Mouse (Mus musculus) cerebellum, adult 2 months (tissue): ENCODE data around the gene Rab12.

Source experiments
- CTCF ChIP-seq: fragments of 200-500 bp; IDR thresholded peaks from 2 replicates; pipeline ENCODE4 v1.5.1; 2011; ENCODE audit warnings: low read depth, mild to moderate bottlenecking, control low read depth, low read length, moderate library complexity, borderline replicate concordance; ENCODE audit not compliant: insufficient read depth
- POLR2A ChIP-seq: fragments of 200-500 bp; IDR thresholded peaks from 2 replicates; pipeline ENCODE4 v1.6.1; 2011; ENCODE audit warnings: low read length, control low read depth, borderline replicate concordance; ENCODE audit not compliant: insufficient read depth

DNA sequence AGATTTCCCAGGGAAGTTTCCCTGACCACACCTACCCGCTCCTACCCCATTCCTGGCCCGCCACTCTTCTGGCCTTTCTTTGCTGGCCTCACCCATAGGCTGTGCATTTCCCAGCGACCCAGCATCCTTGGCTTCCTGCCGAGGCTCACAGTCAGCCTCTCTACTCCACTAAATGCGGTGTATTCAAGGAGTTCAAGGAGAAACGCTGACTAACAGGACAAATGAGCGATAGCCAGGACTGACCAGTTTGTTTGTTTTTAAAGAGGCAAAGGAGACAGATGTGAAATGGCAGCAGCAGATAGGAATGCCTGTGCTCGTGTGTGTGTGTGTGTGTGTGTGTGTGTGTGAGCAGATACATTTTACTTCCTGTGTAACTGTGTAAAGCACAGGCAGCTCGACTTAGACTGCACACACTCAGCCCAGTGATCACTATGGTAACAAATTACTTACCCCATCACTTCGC is 9.3 kb downstream of the Rab12 start:
- TF ChIP-seq POLR2A (no peak), CTCF (no peak)
